Comparison of ENCODE assay signal across 12 mouse cellular contexts in genomic region chr19:32476016-32476711, GRCm38 (mm10). TPM values are rescaled to one million over a fixed set of nuclear protein-coding genes. Genes with fewer than 3 reads are reported as not detected.
DNase-seq lines count a peak whose midpoint lies in the region; ATAC-seq and TF ChIP-seq lines count a peak whose summit lies in the region.
"Had no signal": no experiment of that assay in that cellular context is flagged by ENCODE, and none has a peak within 500 bp of the region (broad histone marks: within the 10 kb centered on the region; RNA-seq: fewer than 3 reads in every experiment).

No protein-coding gene starts in this region.

- H3K36me3 ChIP-seq in heart, embryonic 10.5 days = no peaks in the 10 kb centered on the region
- peaks cover 0 to 37% of the 10 kb centered on the region in 2 experiments; a peak in 2 of 4 replicates for H3K36me3 ChIP-seq in MEL (ENCODE audit: control insufficient read depth in 1 of 2, insufficient read depth in 2 of 2, low read length in 2 of 2)
- H3K36me3 ChIP-seq in liver, embryonic 14.5 days (replicated peaks; ENCODE audit: control insufficient read depth, insufficient read depth, low read depth) = no peaks in the 10 kb centered on the region
- H3K36me3 ChIP-seq: hindbrain, embryonic 10.5 days; midbrain, embryonic 13.5 days had no signal

- no peak for TF ChIP-seq CTCF in MEL (IDR thresholded peaks at IDR 0.05 in 2 of 3, conservative IDR thresholded peaks at IDR 0.05 in 1 of 3; ENCODE audit: control insufficient read depth in 1 of 3, insufficient read depth in 1 of 3, low read depth in 2 of 3, low read length in 3 of 3, poor library complexity in 1 of 3, severe bottlenecking in 1 of 3)
- no peak for TF ChIP-seq CTCF in liver, embryonic 14.5 days (IDR thresholded peaks at IDR 0.05; ENCODE audit: low read depth)

- no peaks in the 10 kb centered on the region; the same call in 1 of the 2 replicates for H3K79me2 ChIP-seq in MEL (ENCODE audit: control insufficient read depth, insufficient read depth, low read length, poor library complexity)

- DNase-seq in heart, embryonic 10.5 days (ENCODE audit: low spot score) = peak; percentile 76
- DNase-seq in heart, adult 18-20 months = no peak
- peak; percentile 85 for DNase-seq in MEL (ENCODE audit: low read depth, low spot score)
- DNase-seq in kidney, adult 9 months = peak; percentile 79
- DNase-seq in liver, embryonic 14.5 days (ENCODE audit: low read depth in 3 of 3, low spot score in 3 of 3) = peak; percentile 81 to 86 (median 83)
- DNase-seq in lung, postnatal 25 days (ENCODE audit: low spot score) = no peak
- DNase-seq in urinary bladder, adult 2 months (ENCODE audit: low spot score) = no peak
- no peak for DNase-seq in left cerebral cortex, adult 11 months (ENCODE audit: low spot score)
- DNase-seq: lung, embryonic 14.5 days had no signal

- TF ChIP-seq POLR2A in MEL (IDR thresholded peaks at IDR 0.05; ENCODE audit: control insufficient read depth in 1 of 2, insufficient read depth in 1 of 2, low read depth in 1 of 2, low read length in 2 of 2, poor library complexity in 1 of 2) = 0 out of 4 replicates have a peak, but pooled peaks of 1 of the 2 experiments have one; percentile 12

- peak overlapping the region; percentile 75 for H3K9ac ChIP-seq in MEL (ENCODE audit: control insufficient read depth, low read depth, low read length, poor library complexity, severe bottlenecking)
- peak overlapping the region; percentile 2 for H3K9ac ChIP-seq in liver, embryonic 14.5 days (replicated peaks)
- H3K9ac ChIP-seq: lung, embryonic 14.5 days; midbrain, embryonic 13.5 days had no signal

- H3K4me2 ChIP-seq in liver, embryonic 14.5 days (ENCODE audit: low read depth) = peak overlapping the region; percentile 43
- H3K4me2 ChIP-seq: lung, embryonic 14.5 days; midbrain, embryonic 13.5 days had no signal

- H3K4me1 ChIP-seq in heart, embryonic 10.5 days = no peaks in the 10 kb centered on the region
- H3K4me1 ChIP-seq in MEL (ENCODE audit: control insufficient read depth in 1 of 2, insufficient read depth in 2 of 2, low read length in 2 of 2) = peaks cover 28 to 32% of the 10 kb centered on the region in 2 experiments
- H3K4me1 ChIP-seq in liver, embryonic 14.5 days (replicated peaks; ENCODE audit: control insufficient read depth in 2 of 2, insufficient read depth in 2 of 2, low read length in 1 of 2) = peaks cover 51 to 52% of the 10 kb centered on the region in 2 experiments
- H3K4me1 ChIP-seq: hindbrain, embryonic 10.5 days; midbrain, embryonic 13.5 days had no signal

- peak; percentile 98 for TF ChIP-seq EP300 in MEL (IDR thresholded peaks at IDR 0.05; ENCODE audit: low read depth in 1 of 2, low read length in 2 of 2)
- TF ChIP-seq EP300 in liver, embryonic 14.5 days (IDR thresholded peaks at IDR 0.05; ENCODE audit: low read depth) = peak; percentile 98

- no peaks in the 10 kb centered on the region for H3K9me3 ChIP-seq in heart, embryonic 10.5 days
- H3K9me3 ChIP-seq in MEL (replicated peaks; ENCODE audit: insufficient read depth, low read length) = no peaks in the 10 kb centered on the region
- no peaks in the 10 kb centered on the region for H3K9me3 ChIP-seq in liver, embryonic 14.5 days (ENCODE audit: control insufficient read depth, low read length)
- H3K9me3 ChIP-seq: hindbrain, embryonic 10.5 days; midbrain, embryonic 13.5 days had no signal

- H3K27ac ChIP-seq in heart, embryonic 10.5 days = no peak overlapping the region
- peak overlapping the region; percentile 98 for H3K27ac ChIP-seq in MEL (ENCODE audit: control insufficient read depth, low read depth, low read length)
- H3K27ac ChIP-seq in liver, embryonic 14.5 days = peak overlapping the region; percentile 82
- H3K27ac ChIP-seq: hindbrain, embryonic 10.5 days; midbrain, embryonic 13.5 days had no signal

- H3K4me3 ChIP-seq in heart, embryonic 10.5 days = no peak overlapping the region
- peak overlapping the region; percentile 40 to 55 for H3K4me3 ChIP-seq in MEL (ENCODE audit: control insufficient read depth in 1 of 2, insufficient read depth in 1 of 2, low read depth in 2 of 2, low read length in 2 of 2)
- H3K4me3 ChIP-seq in liver, embryonic 14.5 days (ENCODE audit: insufficient read depth in 1 of 2, low read depth in 2 of 2, low read length in 2 of 2) = no peak overlapping the region
- H3K4me3 ChIP-seq: hindbrain, embryonic 10.5 days; midbrain, embryonic 13.5 days had no signal

- ATAC-seq in liver, embryonic 14.5 days (ENCODE audit: insufficient read depth) = peak; percentile 90
- ATAC-seq: activated CD4-positive, CD25-positive, alpha-beta regulatory T cell, adult 4 months; midbrain, embryonic 13.5 days had no signal

- WGBS in heart, embryonic 10.5 days = 60% methylated on average over 12 of the region's 12 CpGs
- whole genome bisulfite sequencing in liver, embryonic 14.5 days (ENCODE audit: insufficient replicate concordance) = 37% methylated on average over 12 of the region's 12 CpGs

- H3K27me3 ChIP-seq in heart, embryonic 10.5 days (ENCODE audit: insufficient read depth, poor library complexity, severe bottlenecking) = no peaks in the 10 kb centered on the region
- no peaks in the 10 kb centered on the region for H3K27me3 ChIP-seq in MEL (ENCODE audit: control insufficient read depth in 1 of 2, insufficient read depth in 2 of 2, low read length in 2 of 2)
- H3K27me3 ChIP-seq in liver, embryonic 14.5 days (ENCODE audit: control insufficient read depth, insufficient read depth, low read length) = no peaks in the 10 kb centered on the region
- H3K27me3 ChIP-seq: midbrain, embryonic 13.5 days had no signal

- TF ChIP-seq RAD21 in MEL (IDR thresholded peaks at IDR 0.05; ENCODE audit: low read depth, low read length) = no peak

TF ChIP-seq in MEL, 35 proteins besides CTCF, POLR2A, EP300 and RAD21 (continues in another document):
- peak; percentile 74; the same call in 1 of the 2 replicates for TF ChIP-seq MAX (IDR thresholded peaks at IDR 0.05; ENCODE audit: low read length)
- no peak for TF ChIP-seq MAZ (IDR thresholded peaks at IDR 0.05; ENCODE audit: low read depth, low read length)
- TF ChIP-seq ZC3H11A (IDR thresholded peaks at IDR 0.05; ENCODE audit: low read depth, low read length) = no peak
- peak; percentile 99 for TF ChIP-seq GATA1 (IDR thresholded peaks at IDR 0.05; ENCODE audit: low read depth, low read length)
- no peak for TF ChIP-seq UBTF (IDR thresholded peaks at IDR 0.05; ENCODE audit: borderline replicate concordance, insufficient read depth, low read depth, low read length)
- TF ChIP-seq JUND (IDR thresholded peaks at IDR 0.05; ENCODE audit: low read depth, low read length) = no peak
- no peak for TF ChIP-seq MEF2A (IDR thresholded peaks at IDR 0.05; ENCODE audit: extremely low read depth, insufficient replicate concordance, low read depth, low read length, poor library complexity, severe bottlenecking)
- TF ChIP-seq TCF12 (IDR thresholded peaks at IDR 0.05; ENCODE audit: low read depth, low read length) = peak; percentile 97
- 0 out of 2 replicates have a peak, but pooled peaks have one; percentile 3 for TF ChIP-seq SMC3 (IDR thresholded peaks at IDR 0.05; ENCODE audit: low read depth, low read length)
- TF ChIP-seq RCOR1 (IDR thresholded peaks at IDR 0.05; ENCODE audit: low read depth, low read length) = peak; percentile 83
- TF ChIP-seq MYB (IDR thresholded peaks at IDR 0.05; ENCODE audit: low read depth, low read length) = peak; percentile 91
- peak; percentile 56; the same call in 1 of the 2 replicates for TF ChIP-seq TBP (IDR thresholded peaks at IDR 0.05; ENCODE audit: low read depth, low read length)
- TF ChIP-seq MYC (IDR thresholded peaks at IDR 0.05; ENCODE audit: low read depth, low read length) = peak; percentile 81
- no peak for TF ChIP-seq POLR2AphosphoS5 (IDR thresholded peaks at IDR 0.05; ENCODE audit: borderline replicate concordance, low read depth, low read length)
- no peak for TF ChIP-seq E2F4 (IDR thresholded peaks at IDR 0.05; ENCODE audit: borderline replicate concordance, low read depth, low read length)
- 0 out of 2 replicates have a peak, but pooled peaks have one; percentile 28 for TF ChIP-seq POLR2AphosphoS2 (IDR thresholded peaks at IDR 0.05; ENCODE audit: low read length)
- TF ChIP-seq ZNF384 (IDR thresholded peaks at IDR 0.05; ENCODE audit: low read depth, low read length) = no peak
- TF ChIP-seq KAT2A (conservative IDR thresholded peaks at IDR 0.05; ENCODE audit: low read depth, low read length) = no peak
- peak; percentile 91 for TF ChIP-seq TAL1 (IDR thresholded peaks at IDR 0.05; ENCODE audit: low read length)
- TF ChIP-seq GABPA (IDR thresholded peaks at IDR 0.05; ENCODE audit: low read depth, low read length) = no peak
- TF ChIP-seq MAFK (IDR thresholded peaks at IDR 0.05; ENCODE audit: borderline replicate concordance, low read depth, low read length) = peak; percentile 46; the same call in 1 of the 2 replicates
- peak; percentile 55; the same call in 1 of the 2 replicates for TF ChIP-seq BHLHE40 (IDR thresholded peaks at IDR 0.05; ENCODE audit: borderline replicate concordance, low read depth, low read length)
- peak; percentile 94 for TF ChIP-seq MXI1 (IDR thresholded peaks at IDR 0.05; ENCODE audit: low read depth, low read length)
- TF ChIP-seq USF1 (IDR thresholded peaks at IDR 0.05; ENCODE audit: low read depth, low read length) = no peak
- peak; percentile 97 for TF ChIP-seq SIN3A (IDR thresholded peaks at IDR 0.05; ENCODE audit: low read length)

RNA-seq across cellular contexts. Expression of gene Minpp1, which starts 9.4 kb away (rescaled TPM):
- polyA plus RNA-seq in heart, embryonic 10.5 days (2016; fragmentation: Nextera tagmentation; extraction: Ambion mirVana) = 75.0 and 85.1 TPM in 2 replicates
- total RNA-seq in heart, adult 18-20 months (2021) = 10 to 100 TPM; 14.4 to 14.7 TPM
- 192 and 256 TPM in 2 replicates for total RNA-seq in MEL (2012; rRNA removed)
- 100 to 1,000 TPM in 1 of 2 experiments, not detected in 1; 176 TPM for polyA plus RNA-seq in MEL (2012; ENCODE audit: insufficient read depth in 1 of 2, insufficient read length in 2 of 2, low read depth in 1 of 2, low replicate concordance in 2 of 2, missing spikeins in 1 of 2)
- 35.9 and 36.6 TPM in 2 replicates for polyA plus RNA-seq in liver, embryonic 14.5 days (2012; rRNA removed)
- polyA plus RNA-seq in liver, embryonic 14.5 days (2014; fragmentation: Nextera tagmentation; extraction: Ambion mirVana) = 75.4 and 86.0 TPM in 2 replicates
- polyA plus RNA-seq in urinary bladder, adult 2 months (2012; rRNA removed) = 16.5 and 16.9 TPM in 2 replicates

RNA-seq across cellular contexts. Expression of gene Rpl9-ps6, which starts 9.8 kb away (rescaled TPM):
- polyA plus RNA-seq in heart, embryonic 10.5 days (2016; fragmentation: Nextera tagmentation; extraction: Ambion mirVana) = 47.9 and 55.7 TPM in 2 replicates
- total RNA-seq in heart, adult 18-20 months (2021) = 10 to 100 TPM; 28.5 to 47.2 TPM
- 111 and 161 TPM in 2 replicates for total RNA-seq in MEL (2012; rRNA removed)
- polyA plus RNA-seq in MEL (2012; ENCODE audit: insufficient read depth in 1 of 2, insufficient read length in 2 of 2, low read depth in 1 of 2, low replicate concordance in 2 of 2, missing spikeins in 1 of 2) = 10 to 100 TPM in 1 of 2 experiments, not detected in 1; 95.5 TPM
- polyA plus RNA-seq in liver, embryonic 14.5 days (2012; rRNA removed) = 18.6 and 30.9 TPM in 2 replicates
- polyA plus RNA-seq in liver, embryonic 14.5 days (2014; fragmentation: Nextera tagmentation; extraction: Ambion mirVana) = 89.1 and 90.4 TPM in 2 replicates
- 92.1 and 112 TPM in 2 replicates for polyA plus RNA-seq in urinary bladder, adult 2 months (2012; rRNA removed)

Comparison
In these comparisons a context has a peak if more than half of its experiments do, and no peak if none do; other contexts are left out.
1. DNase-seq: peak in heart, embryonic 10.5 days (single experiment), MEL (single experiment), kidney, adult 9 months (single experiment) and liver, embryonic 14.5 days (3 of 3); none in heart, adult 18-20 months (0 of 2), lung, postnatal 25 days (single experiment), urinary bladder, adult 2 months (single experiment) and left cerebral cortex, adult 11 months (single experiment).
2. H3K4me3 ChIP-seq: peak in MEL (2 of 2); none in heart, embryonic 10.5 days (single experiment) and liver, embryonic 14.5 days (0 of 2).